Mouse (Mus musculus) megakaryocyte, embryonic 14.5 days (primary cell): Measurements from ENCODE around the gene Gja5.

Experiments used
- FLI1 ChIP-seq: IDR thresholded peaks from 2 replicates; pipeline ENCODE4 v1.6.1; 2012; ENCODE audit warnings: low read length, inconsistent platforms, mixed read lengths
- GATA1 ChIP-seq: IDR thresholded peaks from 3 replicates; pipeline ENCODE4 v1.6.1; 2012; ENCODE audit warnings: mixed read lengths, low read length, inconsistent platforms, borderline replicate concordance

GRCm38 (mm10) chr3:97064046-97064445 is 159.6 kb downstream of the Gja5 start:
- TF ChIP-seq GATA1 (no peak), FLI1 (no peak)
